Mouse (Mus musculus): Measurements from ENCODE around the gene Olfr418. TPM values are rescaled to one million over a fixed set of nuclear protein-coding genes. Genes with fewer than 3 reads are reported as not detected.

The Olfr418 gene
- polyA plus RNA-seq, 1 experiment from 2014 or later, result not detected

Other genes starting within 250 kb of the Olfr418 start
- not detected in 2 replicates for gene Olfr1408, start 128.6 kb upstream of the Olfr418 start, polyA plus RNA-seq (2016; fragmentation: Nextera tagmentation; extraction: Ambion mirVana)
- gene Olfr1406, start 75.4 kb upstream of the Olfr418 start, polyA plus RNA-seq (2016; fragmentation: Nextera tagmentation; extraction: Ambion mirVana), result not detected in 2 replicates
- gene Olfr218, start 68.2 kb upstream of the Olfr418 start, polyA plus RNA-seq (2016; fragmentation: Nextera tagmentation; extraction: Ambion mirVana), result not detected in 2 replicates
- gene Olfr1404, start 53.6 kb upstream of the Olfr418 start, polyA plus RNA-seq (2016; fragmentation: Nextera tagmentation; extraction: Ambion mirVana), result 0.06 TPM in 1 of 2 replicates, not detected in the other
- not detected in 2 replicates for gene Fcer1a, start 38.8 kb upstream of the Olfr418 start, polyA plus RNA-seq (2016; fragmentation: Nextera tagmentation; extraction: Ambion mirVana)
- gene Mptx2, start 11.8 kb downstream of the Olfr418 start, polyA plus RNA-seq (2016; fragmentation: Nextera tagmentation; extraction: Ambion mirVana), result not detected in 2 replicates
- gene Ackr1, start 67.7 kb downstream of the Olfr418 start, polyA plus RNA-seq (2016; fragmentation: Nextera tagmentation; extraction: Ambion mirVana), result 4.4 and 5.1 TPM in 2 replicates
- gene Aim2, start 84.9 kb downstream of the Olfr418 start, polyA plus RNA-seq (2016; fragmentation: Nextera tagmentation; extraction: Ambion mirVana), result 6.9 and 7.5 TPM in 2 replicates
- 12.6 and 22.2 TPM in 2 replicates for gene Cadm3, start 101.7 kb downstream of the Olfr418 start, polyA plus RNA-seq (2016; fragmentation: Nextera tagmentation; extraction: Ambion mirVana)
- not detected in 2 replicates for gene Ifi206, start 225.0 kb downstream of the Olfr418 start, polyA plus RNA-seq (2016; fragmentation: Nextera tagmentation; extraction: Ambion mirVana)

All from forebrain, embryonic 12.5 days (tissue).